Mouse (Mus musculus): ENCODE data around the gene Gm20388. TPM values are rescaled to one million over a fixed set of nuclear protein-coding genes. Genes with fewer than 3 reads are reported as not detected.

Gene Gm20388
- polyA plus RNA-seq, 1 experiment from 2014 or later: 7.4 TPM

GRCm38 (mm10) chr8:121073174-121074107 is 1162.8 kb downstream of the Gm20388 start:
- no peaks in the 10 kb centered on the region for H3K9me3 ChIP-seq (replicated peaks; ENCODE audit: control insufficient read depth, low read length)
- H3K9ac ChIP-seq (ENCODE audit: low read length): peak overlapping the region; percentile 76
- peak; percentile 31; the same call in 1 of the 2 replicates for ATAC-seq (ENCODE audit: insufficient read depth, low FRiP score)
- peak overlapping the region; percentile 31 for H3K4me3 ChIP-seq (replicated peaks; ENCODE audit: low read length)
- 3% methylated on average over 48 of the region's 48 CpGs for WGBS
- peaks cover 19% of the 10 kb centered on the region; the same call in 1 of the 2 replicates for H3K4me1 ChIP-seq (ENCODE audit: control insufficient read depth, insufficient read depth, low read length)
- peak overlapping the region; percentile 69 for H3K4me2 ChIP-seq (ENCODE audit: low read depth, low read length)
- H3K27me3 ChIP-seq (ENCODE audit: control insufficient read depth, insufficient read depth, low read length): peaks cover 32% of the 10 kb centered on the region
- peak overlapping the region; percentile 92 for H3K27ac ChIP-seq (ENCODE audit: low read length)
- no peaks in the 10 kb centered on the region for H3K36me3 ChIP-seq (ENCODE audit: control insufficient read depth, insufficient read depth, low read length)

GRCm38 (mm10) chr8:121074108-121074847 is 1163.6 kb downstream of the Gm20388 start:
- 7% methylated on average over 15 of the region's 15 CpGs for WGBS
- peak overlapping the region; percentile 69 for H3K4me2 ChIP-seq (ENCODE audit: low read depth, low read length)
- no peak for ATAC-seq (ENCODE audit: insufficient read depth, low FRiP score)
- peaks cover 37% of the 10 kb centered on the region for H3K27me3 ChIP-seq (ENCODE audit: control insufficient read depth, insufficient read depth, low read length)
- H3K9ac ChIP-seq (ENCODE audit: low read length): peak overlapping the region; percentile 76
- H3K9me3 ChIP-seq (replicated peaks; ENCODE audit: control insufficient read depth, low read length): no peaks in the 10 kb centered on the region
- peak overlapping the region; percentile 92 for H3K27ac ChIP-seq (ENCODE audit: low read length)
- H3K36me3 ChIP-seq (ENCODE audit: control insufficient read depth, insufficient read depth, low read length): no peaks in the 10 kb centered on the region
- peak overlapping the region; percentile 31 for H3K4me3 ChIP-seq (replicated peaks; ENCODE audit: low read length)
- peaks cover 19% of the 10 kb centered on the region; the same call in 1 of the 2 replicates for H3K4me1 ChIP-seq (ENCODE audit: control insufficient read depth, insufficient read depth, low read length)

- H3K4me2 ChIP-seq (ENCODE audit: low read depth, low read length): peak overlapping the region; percentile 69
- H3K9ac ChIP-seq (ENCODE audit: low read length): peak overlapping the region; percentile 76
- peaks cover 19% of the 10 kb centered on the region; the same call in 1 of the 2 replicates for H3K4me1 ChIP-seq (ENCODE audit: control insufficient read depth, insufficient read depth, low read length)
- no peak for ATAC-seq (ENCODE audit: insufficient read depth, low FRiP score)
- WGBS: 6% methylated on average over 10 of the region's 10 CpGs
- no peaks in the 10 kb centered on the region for H3K36me3 ChIP-seq (ENCODE audit: control insufficient read depth, insufficient read depth, low read length)
- H3K27me3 ChIP-seq (ENCODE audit: control insufficient read depth, insufficient read depth, low read length): peaks cover 39% of the 10 kb centered on the region
- no peaks in the 10 kb centered on the region for H3K9me3 ChIP-seq (replicated peaks; ENCODE audit: control insufficient read depth, low read length)
- peak overlapping the region; percentile 92 for H3K27ac ChIP-seq (ENCODE audit: low read length)
- peak overlapping the region; percentile 31 for H3K4me3 ChIP-seq (replicated peaks; ENCODE audit: low read length)
Measured at GRCm38 (mm10) chr8:121074848-121075145, 1164.2 kb downstream of the Gm20388 start.

- Histone ChIP-seq H3K36me3 (ENCODE audit: control insufficient read depth, insufficient read depth, low read length) (no peaks in the 10 kb centered on the region), H3K9ac (ENCODE audit: low read length) (peak overlapping the region; percentile 76), H3K27me3 (ENCODE audit: control insufficient read depth, insufficient read depth, low read length) (peaks cover 46% of the 10 kb centered on the region), H3K9me3 (replicated peaks; ENCODE audit: control insufficient read depth, low read length) (no peaks in the 10 kb centered on the region), H3K4me1 (ENCODE audit: control insufficient read depth, insufficient read depth, low read length) (peaks cover 17% of the 10 kb centered on the region; the same call in 1 of the 2 replicates), H3K27ac (ENCODE audit: low read length) (peak overlapping the region; percentile 92), H3K4me3 (replicated peaks; ENCODE audit: low read length) (peak overlapping the region; percentile 31), H3K4me2 (ENCODE audit: low read depth, low read length) (peak overlapping the region; percentile 69)
- no peak for ATAC-seq (ENCODE audit: insufficient read depth, low FRiP score)
- WGBS: 13% methylated on average over 13 of the region's 13 CpGs
Measured at GRCm38 (mm10) chr8:121075936-121076335, 1165.3 kb downstream of the Gm20388 start.

- H3K36me3 ChIP-seq (ENCODE audit: control insufficient read depth, insufficient read depth, low read length): no peaks in the 10 kb centered on the region
- H3K27me3 ChIP-seq (ENCODE audit: control insufficient read depth, insufficient read depth, low read length): peaks cover 45% of the 10 kb centered on the region
- H3K9me3 ChIP-seq (replicated peaks; ENCODE audit: control insufficient read depth, low read length): no peaks in the 10 kb centered on the region
- WGBS: 19% methylated on average over 7 of the region's 7 CpGs
- 0 out of 2 replicates have a peak, but pooled peaks cover 13% of the 10 kb centered on the region for H3K4me1 ChIP-seq (ENCODE audit: control insufficient read depth, insufficient read depth, low read length)
- H3K4me2 ChIP-seq (ENCODE audit: low read depth, low read length): peak overlapping the region; percentile 69
- no peak for ATAC-seq (ENCODE audit: insufficient read depth, low FRiP score)
- peak overlapping the region; percentile 31 for H3K4me3 ChIP-seq (replicated peaks; ENCODE audit: low read length)
- peak overlapping the region; percentile 92 for H3K27ac ChIP-seq (ENCODE audit: low read length)
- peak overlapping the region; percentile 63 for H3K9ac ChIP-seq (ENCODE audit: low read length)
Measured at GRCm38 (mm10) chr8:121076555-121076954, 1165.9 kb downstream of the Gm20388 start.

- Histone ChIP-seq H3K4me3 (replicated peaks; ENCODE audit: low read length) (peak overlapping the region; percentile 70), H3K4me2 (ENCODE audit: low read depth, low read length) (peak overlapping the region; percentile 67), H3K27me3 (ENCODE audit: control insufficient read depth, insufficient read depth, low read length) (peaks cover 56% of the 10 kb centered on the region), H3K9me3 (replicated peaks; ENCODE audit: control insufficient read depth, low read length) (no peaks in the 10 kb centered on the region), H3K9ac (ENCODE audit: low read length) (peak overlapping the region; percentile 88), H3K36me3 (ENCODE audit: control insufficient read depth, insufficient read depth, low read length) (no peaks in the 10 kb centered on the region), H3K27ac (ENCODE audit: low read length) (peak overlapping the region; percentile 63), H3K4me1 (ENCODE audit: control insufficient read depth, insufficient read depth, low read length) (0 out of 2 replicates have a peak, but pooled peaks cover under 1% of the 10 kb centered on the region)
- WGBS: 15% methylated on average over 14 of the region's 14 CpGs
- no peak for ATAC-seq (ENCODE audit: insufficient read depth, low FRiP score)
Measured at GRCm38 (mm10) chr8:121078721-121079120, 1168.1 kb downstream of the Gm20388 start.

- Histone ChIP-seq H3K9me3 (replicated peaks; ENCODE audit: control insufficient read depth, low read length) (no peaks in the 10 kb centered on the region), H3K27ac (ENCODE audit: low read length) (peak overlapping the region; percentile 63), H3K9ac (ENCODE audit: low read length) (peak overlapping the region; percentile 88), H3K4me2 (ENCODE audit: low read depth, low read length) (peak overlapping the region; percentile 67), H3K36me3 (ENCODE audit: control insufficient read depth, insufficient read depth, low read length) (no peaks in the 10 kb centered on the region), H3K4me3 (replicated peaks; ENCODE audit: low read length) (peak overlapping the region; percentile 70), H3K4me1 (ENCODE audit: control insufficient read depth, insufficient read depth, low read length) (no peaks in the 10 kb centered on the region), H3K27me3 (ENCODE audit: control insufficient read depth, insufficient read depth, low read length) (peaks cover 60% of the 10 kb centered on the region)
- WGBS: 17% methylated on average over 7 of the region's 7 CpGs
- no peak for ATAC-seq (ENCODE audit: insufficient read depth, low FRiP score)
Measured at GRCm38 (mm10) chr8:121079201-121079600, 1168.6 kb downstream of the Gm20388 start.

GRCm38 (mm10) chr8:121079944-121080343 is 1169.3 kb downstream of the Gm20388 start:
- Histone ChIP-seq H3K27me3 (ENCODE audit: control insufficient read depth, insufficient read depth, low read length) (peaks cover 67% of the 10 kb centered on the region), H3K4me3 (replicated peaks; ENCODE audit: low read length) (peak overlapping the region; percentile 70), H3K9ac (ENCODE audit: low read length) (peak overlapping the region; percentile 88), H3K4me2 (ENCODE audit: low read depth, low read length) (peak overlapping the region; percentile 67), H3K36me3 (ENCODE audit: control insufficient read depth, insufficient read depth, low read length) (no peaks in the 10 kb centered on the region), H3K9me3 (replicated peaks; ENCODE audit: control insufficient read depth, low read length) (no peaks in the 10 kb centered on the region), H3K4me1 (ENCODE audit: control insufficient read depth, insufficient read depth, low read length) (no peaks in the 10 kb centered on the region), H3K27ac (ENCODE audit: low read length) (peak overlapping the region; percentile 99)
- no peak for ATAC-seq (ENCODE audit: insufficient read depth, low FRiP score)
- 14% methylated on average over 12 of the region's 12 CpGs for WGBS
